Mouse (Mus musculus): ENCODE results near the gene Pdrg1. TPM values are rescaled to one million over a fixed set of nuclear protein-coding genes. Genes with fewer than 3 reads are reported as not detected.

Pdrg1 gene
- total and polyA plus RNA-seq, 2 experiments from 2014 or later = 54.5 to 240 TPM

DNA sequence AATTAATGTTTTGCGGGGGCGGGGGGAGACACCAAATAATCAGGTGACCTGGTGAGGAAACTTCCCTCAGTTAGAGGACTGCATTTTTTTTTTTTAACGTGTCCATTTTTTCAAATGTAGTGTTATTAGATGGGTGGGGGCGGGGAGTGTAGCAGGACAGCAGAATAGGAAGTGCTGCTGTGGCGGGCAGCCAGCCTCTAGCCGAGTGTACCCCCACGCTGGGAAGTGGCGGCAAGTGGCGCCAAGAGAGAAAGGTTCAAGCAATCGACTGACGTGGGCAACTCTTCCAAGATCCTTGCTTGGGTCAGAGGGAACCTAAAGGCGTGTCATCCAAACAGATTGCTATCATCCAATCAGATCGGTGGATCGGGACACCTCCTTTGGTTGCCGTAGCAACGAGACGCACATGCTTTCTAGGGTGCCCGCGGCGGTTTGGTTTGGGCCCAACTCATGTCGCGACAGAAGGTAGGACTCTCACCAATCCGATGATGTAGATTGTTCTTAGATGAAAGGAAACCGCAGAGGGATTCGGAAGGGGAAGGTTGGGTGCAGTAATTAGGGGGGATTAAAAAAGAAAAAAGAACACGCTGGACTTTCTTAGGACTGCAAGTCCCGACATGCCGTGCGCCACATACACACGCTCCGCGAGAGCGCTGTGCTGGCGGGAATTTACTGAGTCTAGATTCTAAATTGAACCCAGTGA lies 53.0 kb downstream of the Pdrg1 start, which contains the start of gene Ttll9:
Ttll9 (plus strand) TSS at position 395 of the 703 bp plus-strand sequence.
- no peak within 1 kb of the TSS for H3K27ac ChIP-seq (ENCODE audit: low read depth, low read length)
- peak; percentile 92 for ATAC-seq (ENCODE audit: low FRiP score)
- WGBS = under 1% methylated on average over 34 of the region's 34 CpGs

More for the DNA sequence above, 53.0 kb downstream of the Pdrg1 start, which contains the start of gene Ttll9:
- Histone ChIP-seq H3K4me2 (ENCODE audit: low read depth, low read length, poor library complexity, severe bottlenecking) (peak within 1 kb of the TSS; percentile 81), H3K4me3 (ENCODE audit: low read depth, low read length) (peak within 1 kb of the TSS; percentile 40), H3K27me3 (ENCODE audit: insufficient read depth, low read length) (peaks cover 3% of the 10 kb centered on the region; the same call in 1 of the 2 replicates), H3K36me3 (ENCODE audit: insufficient read depth, low read length) (no peaks in the 10 kb centered on the region), H3K9me3 (ENCODE audit: low read length) (no peaks in the 10 kb centered on the region), H3K4me1 (ENCODE audit: insufficient read depth, low read length) (no peaks in the 10 kb centered on the region), H3K9ac (replicated peaks; ENCODE audit: low read length, poor library complexity, severe bottlenecking) (peak within 1 kb of the TSS; percentile 14; the same call in 1 of the 2 replicates)
- peak; percentile 92 for DNase-seq (ENCODE audit: low spot score)
- no peak for TF ChIP-seq CTCF (IDR thresholded peaks at IDR 0.05)

Other genes with a start within 250 kb of the Pdrg1 start
- gene Bcl2l1, start 183.7 kb downstream of the Pdrg1 start, total RNA-seq (2014; rRNA removed) = 124 and 133 TPM in 2 replicates
- gene Bcl2l1, start 183.7 kb downstream of the Pdrg1 start, polyA plus RNA-seq (2015; fragmentation: Nextera tagmentation; extraction: Ambion mirVana) = 150 and 158 TPM in 2 replicates
- 4.2 and 4.7 TPM in 2 replicates for gene Tpx2, start 167.5 kb downstream of the Pdrg1 start, total RNA-seq (2014; rRNA removed)
- gene Tpx2, start 167.5 kb downstream of the Pdrg1 start, polyA plus RNA-seq (2015; fragmentation: Nextera tagmentation; extraction: Ambion mirVana) = 4.6 and 4.8 TPM in 2 replicates
- 0.16 TPM in 1 of 2 replicates, not detected in the other for gene Mylk2, start 104.1 kb downstream of the Pdrg1 start, total RNA-seq (2014; rRNA removed)
- 0.05 TPM in 1 of 2 replicates, not detected in the other for gene Mylk2, start 104.1 kb downstream of the Pdrg1 start, polyA plus RNA-seq (2015; fragmentation: Nextera tagmentation; extraction: Ambion mirVana)
- gene Foxs1, start 82.2 kb downstream of the Pdrg1 start, total RNA-seq (2014; rRNA removed) = 4.0 and 6.8 TPM in 2 replicates
- gene Foxs1, start 82.2 kb downstream of the Pdrg1 start, polyA plus RNA-seq (2015; fragmentation: Nextera tagmentation; extraction: Ambion mirVana) = 2.4 and 3.3 TPM in 2 replicates
- 44.9 and 47.1 TPM in 2 replicates for gene Dusp15, start 63.7 kb downstream of the Pdrg1 start, total RNA-seq (2014; rRNA removed)
- gene Dusp15, start 63.7 kb downstream of the Pdrg1 start, polyA plus RNA-seq (2015; fragmentation: Nextera tagmentation; extraction: Ambion mirVana) = 24.6 and 25.2 TPM in 2 replicates
- 4.9 and 7.8 TPM in 2 replicates for gene Ttll9, start 52.9 kb downstream of the Pdrg1 start, total RNA-seq (2014; rRNA removed)
- gene Ttll9, start 52.9 kb downstream of the Pdrg1 start, polyA plus RNA-seq (2015; fragmentation: Nextera tagmentation; extraction: Ambion mirVana) = 7.6 and 7.9 TPM in 2 replicates
- gene Xkr7, start 16.4 kb upstream of the Pdrg1 start, total RNA-seq (2014; rRNA removed) = 34.0 and 35.5 TPM in 2 replicates
- gene Xkr7, start 16.4 kb upstream of the Pdrg1 start, polyA plus RNA-seq (2015; fragmentation: Nextera tagmentation; extraction: Ambion mirVana) = 1.1 and 1.4 TPM in 2 replicates
- gene Ccm2l, start 50.5 kb upstream of the Pdrg1 start, total RNA-seq (2014; rRNA removed) = 4.5 and 7.0 TPM in 2 replicates
- gene Ccm2l, start 50.5 kb upstream of the Pdrg1 start, polyA plus RNA-seq (2015; fragmentation: Nextera tagmentation; extraction: Ambion mirVana) = 1.1 and 1.3 TPM in 2 replicates
- gene Hck, start 93.0 kb upstream of the Pdrg1 start, total RNA-seq (2014; rRNA removed) = 11.7 and 13.7 TPM in 2 replicates
- gene Hck, start 93.0 kb upstream of the Pdrg1 start, polyA plus RNA-seq (2015; fragmentation: Nextera tagmentation; extraction: Ambion mirVana) = 8.7 and 9.6 TPM in 2 replicates
- gene Tm9sf4, start 145.9 kb upstream of the Pdrg1 start, total RNA-seq (2014; rRNA removed) = 61.9 and 64.5 TPM in 2 replicates
- 72.2 and 84.2 TPM in 2 replicates for gene Tm9sf4, start 145.9 kb upstream of the Pdrg1 start, polyA plus RNA-seq (2015; fragmentation: Nextera tagmentation; extraction: Ambion mirVana)
- gene Tspyl3, start 210.0 kb upstream of the Pdrg1 start, total RNA-seq (2014; rRNA removed) = 30.1 and 38.8 TPM in 2 replicates
- gene Tspyl3, start 210.0 kb upstream of the Pdrg1 start, polyA plus RNA-seq (2015; fragmentation: Nextera tagmentation; extraction: Ambion mirVana) = 54.7 and 59.4 TPM in 2 replicates
- 6.5 and 7.0 TPM in 2 replicates for gene Plagl2, start 226.0 kb upstream of the Pdrg1 start, total RNA-seq (2014; rRNA removed)
- gene Plagl2, start 226.0 kb upstream of the Pdrg1 start, polyA plus RNA-seq (2015; fragmentation: Nextera tagmentation; extraction: Ambion mirVana) = 2.5 and 2.9 TPM in 2 replicates
- gene Pofut1, start 226.1 kb upstream of the Pdrg1 start, total RNA-seq (2014; rRNA removed) = 18.8 and 24.2 TPM in 2 replicates
- 3.2 and 4.6 TPM in 2 replicates for gene Pofut1, start 226.1 kb upstream of the Pdrg1 start, polyA plus RNA-seq (2015; fragmentation: Nextera tagmentation; extraction: Ambion mirVana)